Mouse (Mus musculus): ENCODE data around the gene Usf3.

- TF ChIP-seq POLR2A (IDR thresholded peaks at IDR 0.05; ENCODE audit: extremely low read depth, insufficient read depth, low read length) = no peak
- TF ChIP-seq CTCF (IDR thresholded peaks at IDR 0.05; ENCODE audit: low read depth, low read length) = no peak
Observed at GRCm38 (mm10) chr16:44269578-44269977, 96.5 kb downstream of the Usf3 start.

Measured in liver, adult 2 months (tissue).